Mouse (Mus musculus) megakaryocyte-erythroid progenitor cell, adult 5 weeks (primary cell): ENCODE measurements around the gene Mtx2. TPM values are rescaled to one million over a fixed set of nuclear protein-coding genes. Genes with fewer than 3 reads are reported as not detected.

Source experiments
- polyA plus RNA-seq: library from polyadenylated mRNA; stranded (reverse); fragments of >175 nt; gene quantifications from 2 replicates; pipeline ENCODE4 v1.2.3, GENCODE M21; 2012

Mtx2 gene
- polyA plus RNA-seq, result 25.9 and 26.5 TPM in 2 replicates

GRCm38 (mm10) chr2:74825730-74826430 is at the start of gene Mtx2:
Gene Mtx2, plus strand, starts transcription at chr2:74825803.

Other genes starting within 250 kb of the Mtx2 start
- 8.6 and 9.0 TPM in 2 replicates for gene Lnpk, start 246.4 kb upstream of the Mtx2 start, polyA plus RNA-seq
- not detected in 2 replicates for gene Evx2, start 166.2 kb upstream of the Mtx2 start, polyA plus RNA-seq
- gene Hoxd13, start 157.5 kb upstream of the Mtx2 start, polyA plus RNA-seq, result not detected in 2 replicates
- not detected in 2 replicates for gene Hoxd12, start 150.8 kb upstream of the Mtx2 start, polyA plus RNA-seq
- not detected in 2 replicates for gene Hoxd11, start 146.2 kb upstream of the Mtx2 start, polyA plus RNA-seq
- gene Hoxd10, start 133.9 kb upstream of the Mtx2 start, polyA plus RNA-seq, result not detected in 2 replicates
- gene Hoxd9, start 128.1 kb upstream of the Mtx2 start, polyA plus RNA-seq, result not detected in 2 replicates
- 0.04 TPM in 1 of 2 replicates, not detected in the other for gene Hoxd8, start 121.2 kb upstream of the Mtx2 start, polyA plus RNA-seq
- 0.04 TPM in 1 of 2 replicates, not detected in the other for gene Hoxd3, start 113.9 kb upstream of the Mtx2 start, polyA plus RNA-seq
- not detected in 2 replicates for gene Hoxd4, start 113.9 kb upstream of the Mtx2 start, polyA plus RNA-seq
- not detected in 2 replicates for gene Gm28230, start 99.1 kb upstream of the Mtx2 start, polyA plus RNA-seq
- 0.20 TPM in 1 of 2 replicates, not detected in the other for gene Hoxd1, start 62.8 kb upstream of the Mtx2 start, polyA plus RNA-seq